9 mouse cellular contexts compared by ENCODE assay signal in genomic region chr10:42327576-42327975, GRCm38 (mm10). TPM values are rescaled to one million over a fixed set of nuclear protein-coding genes. Genes with fewer than 3 reads are reported as not detected.
DNase-seq lines count a peak whose midpoint lies in the region; ATAC-seq and TF ChIP-seq lines count a peak whose summit lies in the region.
"Had no signal": no experiment of that assay in that cellular context is flagged by ENCODE, and none has a peak within 500 bp of the region (broad histone marks: within the 10 kb centered on the region; RNA-seq: fewer than 3 reads in every experiment).

No protein-coding gene starts in this region.

- in situ Hi-C loops in Patski (cut with MboI; ENCODE audit: low pct_unique_long_range_greater_than_20kb), result no loop called here

- no peak overlapping the region for H3K4me3 ChIP-seq in hindbrain, postnatal 0 days (ENCODE audit: low read length)
- H3K4me3 ChIP-seq: erythroblast, embryonic 14.5 days had no signal

- intact Hi-C loops in left cerebral cortex, postnatal 4 days (cut with DNase I), result no loop called here

- H3K9me3 ChIP-seq in hindbrain, postnatal 0 days (ENCODE audit: low read length), result no peaks in the 10 kb centered on the region

- H3K9ac ChIP-seq in hindbrain, postnatal 0 days (replicated peaks; ENCODE audit: low read length), result no peak overlapping the region

- no peaks in the 10 kb centered on the region for H3K27me3 ChIP-seq in Patski
- H3K27me3 ChIP-seq in hindbrain, postnatal 0 days (ENCODE audit: insufficient read depth, low read length), result no peaks in the 10 kb centered on the region

- POLR2A ChIA-PET in Patski (lab: Charles Lee), result interaction anchor here (1.6 kb wide), 1 partner anchor 19 kb away, joined by 3 read pairs; no protein-coding TSS in a partner anchor

- peak; percentile 59 for TF ChIP-seq CTCF in Patski (IDR thresholded peaks at IDR 0.05)
- peak; percentile 84 for TF ChIP-seq CTCF in hindbrain, postnatal 0 days (IDR thresholded peaks at IDR 0.05; ENCODE audit: low read depth)

- DNase-seq in cerebellum, postnatal 14 days, result peak; percentile 57 to 69
- DNase-seq in cerebellum, adult 9-11 months, result no peak
- DNase-seq in left cerebral cortex, postnatal 4 days, result peak; percentile 60
- DNase-seq in left cerebral cortex, adult 18-20 months (ENCODE audit: low spot score in 2 of 2), result no peak
- DNase-seq in Patski (ENCODE audit: low read depth, low spot score), result no peak
- peak; percentile 78 for DNase-seq in hindbrain, postnatal 0 days (ENCODE audit: low spot score)

- CTCF ChIA-PET in Patski (lab: Charles Lee), result no interaction called here

- no peak overlapping the region for H3K27ac ChIP-seq in hindbrain, postnatal 0 days

- H3K4me1 ChIP-seq in hindbrain, postnatal 0 days (ENCODE audit: insufficient read depth, low read length), result no peaks in the 10 kb centered on the region

- H3K4me2 ChIP-seq in hindbrain, postnatal 0 days (ENCODE audit: low read depth, low read length), result no peak overlapping the region

- no peaks in the 10 kb centered on the region for H3K36me3 ChIP-seq in hindbrain, postnatal 0 days (ENCODE audit: insufficient read depth, low read length)

- ATAC-seq in Patski, result no peak
- peak; percentile 78; the same call in 1 of the 2 replicates for ATAC-seq in hindbrain, postnatal 0 days
- ATAC-seq in granulocyte monocyte progenitor cell, adult 5-6 weeks (replicated peaks; ENCODE audit: poor library complexity, severe bottlenecking), result no peak
- no peak for ATAC-seq in erythroblast, adult 5-6 weeks (replicated peaks; ENCODE audit: low FRiP score, poor library complexity, severe bottlenecking)

- 63% methylated on average over 8 of the region's 8 CpGs for WGBS in hindbrain, postnatal 0 days

RNA-seq across cellular contexts. Expression of gene Foxo3, which starts 51.0 kb away (rescaled TPM):
- total RNA-seq in left cerebral cortex, postnatal 4 days (2021), result 10 to 100 TPM; 28.8 to 32.6 TPM
- 10 to 100 TPM; 71.8 to 72.4 TPM for total RNA-seq in left cerebral cortex, adult 18-20 months (2021)
- 17.6 TPM for polyA plus RNA-seq in Patski (2021)
- 54.7 and 59.2 TPM in 2 replicates for total RNA-seq in hindbrain, postnatal 0 days (2014; rRNA removed)
- polyA plus RNA-seq in hindbrain, postnatal 0 days (2015; fragmentation: Nextera tagmentation; extraction: Ambion mirVana), result 8.4 and 8.6 TPM in 2 replicates
- 15.7 and 20.5 TPM in 2 replicates for total RNA-seq in granulocyte monocyte progenitor cell, adult 5-6 weeks (2014; fragmentation: Nextera tagmentation)
- 23.3 and 25.3 TPM in 2 replicates for total RNA-seq in granulocyte monocyte progenitor cell, adult 5-6 weeks (2017)
- 160 and 187 TPM in 2 replicates for total RNA-seq in erythroblast, adult 5-6 weeks (2015; ENCODE audit: low replicate concordance)
- 378 and 459 TPM in 2 replicates for total RNA-seq in erythroblast, adult 5-6 weeks (2017; ENCODE audit: low replicate concordance)

Comparison
In these comparisons a context has a peak if more than half of its experiments do, and no peak if none do; other contexts are left out.
1. DNase-seq: peak in cerebellum, postnatal 14 days (2 of 2), left cerebral cortex, postnatal 4 days (single experiment) and hindbrain, postnatal 0 days (single experiment); none in cerebellum, adult 9-11 months (single experiment), left cerebral cortex, adult 18-20 months (0 of 2) and Patski (single experiment).